Mouse (Mus musculus): ENCODE data around the gene Gm10643. TPM values are rescaled to one million over a fixed set of nuclear protein-coding genes. Genes with fewer than 3 reads are reported as not detected.
A peak's percentile ranks its signal among the peaks of the same experiment; 100 is the strongest.

Gm10643 gene
- polyA plus RNA-seq, 1 experiment from 2014 or later = 1.5 TPM

GRCm38 (mm10) chr8:84042066-84042947 lies 22.6 kb downstream of the Gm10643 start, which contains the start of gene Il27ra:
Il27ra (minus strand) TSS chr8:84042589.
- Histone ChIP-seq H3K27me3 (replicated peaks; ENCODE audit: control insufficient read depth, insufficient read depth, low read length) (peaks cover 51% of the 10 kb centered on the region), H3K4me3 (ENCODE audit: low read depth, low read length) (peak within 1 kb of the TSS; percentile 29), H3K36me3 (ENCODE audit: control insufficient read depth, insufficient read depth, low read length) (no peaks in the 10 kb centered on the region), H3K9ac (ENCODE audit: low read length) (peak within 1 kb of the TSS; percentile 29; the same call in 1 of the 2 replicates), H3K27ac (ENCODE audit: low read depth) (no peak within 1 kb of the TSS), H3K4me1 (replicated peaks; ENCODE audit: control insufficient read depth, insufficient read depth, low read length) (no peaks in the 10 kb centered on the region; the same call in 1 of the 2 replicates), H3K9me3 (ENCODE audit: control insufficient read depth, low read length) (no peaks in the 10 kb centered on the region), H3K4me2 (ENCODE audit: low read length) (peak within 1 kb of the TSS; percentile 63)
- ATAC-seq (replicated peaks; ENCODE audit: low FRiP score, low TSS enrichment, low read depth) (peak; percentile 70), DNase-seq (ENCODE audit: low spot score) (peak; percentile 75)
- 5% methylated on average over 40 of the region's 40 CpGs for WGBS

GRCm38 (mm10) chr8:84039050-84039449 lies 25.9 kb downstream of the Gm10643 start:
- H3K9me3 ChIP-seq (ENCODE audit: control insufficient read depth, low read length) = no peaks in the 10 kb centered on the region
- peaks cover 36% of the 10 kb centered on the region for H3K27me3 ChIP-seq (replicated peaks; ENCODE audit: control insufficient read depth, insufficient read depth, low read length)
- H3K4me2 ChIP-seq (ENCODE audit: low read length) = no peak overlapping the region
- H3K27ac ChIP-seq (ENCODE audit: low read depth) = no peak overlapping the region
- no peak overlapping the region for H3K9ac ChIP-seq (ENCODE audit: low read length)
- no peaks in the 10 kb centered on the region for H3K36me3 ChIP-seq (ENCODE audit: control insufficient read depth, insufficient read depth, low read length)
- DNase-seq (ENCODE audit: low spot score) (peak; percentile 95), ATAC-seq (replicated peaks; ENCODE audit: low FRiP score, low TSS enrichment, low read depth) (no peak)
- H3K4me1 ChIP-seq (replicated peaks; ENCODE audit: control insufficient read depth, insufficient read depth, low read length) = no peaks in the 10 kb centered on the region; the same call in 1 of the 2 replicates
- H3K4me3 ChIP-seq (ENCODE audit: low read depth, low read length) = no peak overlapping the region
- 5% methylated on average over 5 of the region's 5 CpGs for WGBS

GRCm38 (mm10) chr8:84038015-84038414 lies 26.9 kb downstream of the Gm10643 start:
- ATAC-seq (replicated peaks; ENCODE audit: low FRiP score, low TSS enrichment, low read depth) (no peak), DNase-seq (ENCODE audit: low spot score) (no peak)
- 70% methylated on average over 5 of the region's 5 CpGs for WGBS
- Histone ChIP-seq H3K4me3 (ENCODE audit: low read depth, low read length) (no peak overlapping the region), H3K9me3 (ENCODE audit: control insufficient read depth, low read length) (no peaks in the 10 kb centered on the region), H3K27ac (ENCODE audit: low read depth) (no peak overlapping the region), H3K4me2 (ENCODE audit: low read length) (no peak overlapping the region), H3K27me3 (replicated peaks; ENCODE audit: control insufficient read depth, insufficient read depth, low read length) (peaks cover 26% of the 10 kb centered on the region), H3K4me1 (replicated peaks; ENCODE audit: control insufficient read depth, insufficient read depth, low read length) (no peaks in the 10 kb centered on the region; the same call in 1 of the 2 replicates), H3K9ac (ENCODE audit: low read length) (no peak overlapping the region), H3K36me3 (ENCODE audit: control insufficient read depth, insufficient read depth, low read length) (no peaks in the 10 kb centered on the region)

GRCm38 (mm10) chr8:84032777-84033176 lies 32.2 kb downstream of the Gm10643 start:
- Histone ChIP-seq H3K4me1 (replicated peaks; ENCODE audit: control insufficient read depth, insufficient read depth, low read length) (no peaks in the 10 kb centered on the region), H3K9me3 (ENCODE audit: control insufficient read depth, low read length) (no peaks in the 10 kb centered on the region), H3K4me3 (ENCODE audit: low read depth, low read length) (no peak overlapping the region), H3K4me2 (ENCODE audit: low read length) (no peak overlapping the region), H3K9ac (ENCODE audit: low read length) (no peak overlapping the region), H3K36me3 (ENCODE audit: control insufficient read depth, insufficient read depth, low read length) (no peaks in the 10 kb centered on the region), H3K27ac (ENCODE audit: low read depth) (no peak overlapping the region), H3K27me3 (replicated peaks; ENCODE audit: control insufficient read depth, insufficient read depth, low read length) (no peaks in the 10 kb centered on the region)
- ATAC-seq (replicated peaks; ENCODE audit: low FRiP score, low TSS enrichment, low read depth) = no peak
- no peak for DNase-seq (ENCODE audit: low spot score)
- 76% methylated on average over 4 of the region's 4 CpGs for WGBS

GRCm38 (mm10) chr8:84029272-84029671 lies 35.7 kb downstream of the Gm10643 start:
- Histone ChIP-seq H3K27ac (ENCODE audit: low read depth) (no peak overlapping the region), H3K4me2 (ENCODE audit: low read length) (no peak overlapping the region), H3K9ac (ENCODE audit: low read length) (no peak overlapping the region), H3K9me3 (ENCODE audit: control insufficient read depth, low read length) (no peaks in the 10 kb centered on the region), H3K36me3 (ENCODE audit: control insufficient read depth, insufficient read depth, low read length) (no peaks in the 10 kb centered on the region), H3K4me3 (ENCODE audit: low read depth, low read length) (no peak overlapping the region), H3K27me3 (replicated peaks; ENCODE audit: control insufficient read depth, insufficient read depth, low read length) (peaks cover 10% of the 10 kb centered on the region; the same call in 1 of the 2 replicates), H3K4me1 (replicated peaks; ENCODE audit: control insufficient read depth, insufficient read depth, low read length) (peaks cover 14% of the 10 kb centered on the region)
- DNase-seq (ENCODE audit: low spot score) (no peak), ATAC-seq (replicated peaks; ENCODE audit: low FRiP score, low TSS enrichment, low read depth) (no peak)
- WGBS = 87% methylated on average over 5 of the region's 5 CpGs

GRCm38 (mm10) chr8:84027449-84027848 lies 37.5 kb downstream of the Gm10643 start:
- H3K9ac ChIP-seq (ENCODE audit: low read length) = no peak overlapping the region
- no peak for ATAC-seq (replicated peaks; ENCODE audit: low FRiP score, low TSS enrichment, low read depth)
- 25% methylated on average over 10 of the region's 10 CpGs for WGBS
- no peak for DNase-seq (ENCODE audit: low spot score)
- H3K4me1 ChIP-seq (replicated peaks; ENCODE audit: control insufficient read depth, insufficient read depth, low read length) = peaks cover 29% of the 10 kb centered on the region
- no peak overlapping the region for H3K4me2 ChIP-seq (ENCODE audit: low read length)
- peaks cover 10% of the 10 kb centered on the region; the same call in 1 of the 2 replicates for H3K27me3 ChIP-seq (replicated peaks; ENCODE audit: control insufficient read depth, insufficient read depth, low read length)
- H3K9me3 ChIP-seq (ENCODE audit: control insufficient read depth, low read length) = no peaks in the 10 kb centered on the region
- no peak overlapping the region for H3K27ac ChIP-seq (ENCODE audit: low read depth)
- no peak overlapping the region for H3K4me3 ChIP-seq (ENCODE audit: low read depth, low read length)
- no peaks in the 10 kb centered on the region for H3K36me3 ChIP-seq (ENCODE audit: control insufficient read depth, insufficient read depth, low read length)

GRCm38 (mm10) chr8:84025863-84026262 lies 39.1 kb downstream of the Gm10643 start:
- no peaks in the 10 kb centered on the region for H3K36me3 ChIP-seq (ENCODE audit: control insufficient read depth, insufficient read depth, low read length)
- H3K9ac ChIP-seq (ENCODE audit: low read length) = peak overlapping the region; percentile 21; the same call in 1 of the 2 replicates
- H3K4me1 ChIP-seq (replicated peaks; ENCODE audit: control insufficient read depth, insufficient read depth, low read length) = peaks cover 33% of the 10 kb centered on the region
- no peaks in the 10 kb centered on the region for H3K9me3 ChIP-seq (ENCODE audit: control insufficient read depth, low read length)
- H3K27me3 ChIP-seq (replicated peaks; ENCODE audit: control insufficient read depth, insufficient read depth, low read length) = peaks cover 10% of the 10 kb centered on the region; the same call in 1 of the 2 replicates
- H3K4me3 ChIP-seq (ENCODE audit: low read depth, low read length) = peak overlapping the region; percentile 39
- peak; percentile 70 for DNase-seq (ENCODE audit: low spot score)
- ATAC-seq (replicated peaks; ENCODE audit: low FRiP score, low TSS enrichment, low read depth) = peak; percentile 56
- H3K4me2 ChIP-seq (ENCODE audit: low read length) = peak overlapping the region; percentile 67
- no peak overlapping the region for H3K27ac ChIP-seq (ENCODE audit: low read depth)
- WGBS = 3% methylated on average over 41 of the region's 41 CpGs

- H3K36me3 ChIP-seq (ENCODE audit: control insufficient read depth, insufficient read depth, low read length) = no peaks in the 10 kb centered on the region
- no peak overlapping the region for H3K27ac ChIP-seq (ENCODE audit: low read depth)
- ATAC-seq (replicated peaks; ENCODE audit: low FRiP score, low TSS enrichment, low read depth) = no peak
- H3K9ac ChIP-seq (ENCODE audit: low read length) = no peak overlapping the region
- H3K27me3 ChIP-seq (replicated peaks; ENCODE audit: control insufficient read depth, insufficient read depth, low read length) = peaks cover 10% of the 10 kb centered on the region; the same call in 1 of the 2 replicates
- peaks cover 33% of the 10 kb centered on the region for H3K4me1 ChIP-seq (replicated peaks; ENCODE audit: control insufficient read depth, insufficient read depth, low read length)
- peak; percentile 80 for DNase-seq (ENCODE audit: low spot score)
- H3K9me3 ChIP-seq (ENCODE audit: control insufficient read depth, low read length) = no peaks in the 10 kb centered on the region
- WGBS = 19% methylated on average over 10 of the region's 10 CpGs
- H3K4me2 ChIP-seq (ENCODE audit: low read length) = peak overlapping the region; percentile 40; the same call in 1 of the 2 replicates
- H3K4me3 ChIP-seq (ENCODE audit: low read depth, low read length) = no peak overlapping the region
Measured at GRCm38 (mm10) chr8:84024171-84024570, 40.8 kb downstream of the Gm10643 start.

All from intestine, embryonic 14.5 days (tissue).